Mouse (Mus musculus) liver, embryonic 13.5 days (tissue): ENCODE data around the gene Gm49396. TPM values are rescaled to one million over a fixed set of nuclear protein-coding genes. Genes with fewer than 3 reads are reported as not detected.
A peak's percentile ranks its signal among the peaks of the same experiment; 100 is the strongest.

Experiments used
- microRNA-seq: library from miRNA; unstranded; fragments of <30 nt; microRNA quantifications from one replicate; pipeline ENCODE4, GENCODE M21; 2016
- polyA plus RNA-seq: library from polyadenylated mRNA; unstranded; fragments of >200 nt; fragmentation: Nextera tagmentation; extraction: Ambion mirVana; gene quantifications from 2 replicates; pipeline ENCODE4 v1.2.1, GENCODE M21; 2015

Gm49396 gene
- polyA plus RNA-seq, 1 experiment from 2014 or later, result 3.4 TPM

Small RNA genes lying within 50 kb of the gene (microRNA-seq; reads per million reads assigned to microRNA genes)
- gene Gm38670, result 5.3 reads per million, percentile 13 among the genes with 10 or more reads in this experiment
- gene Mir3569, result not detected

Other genes with a start within 250 kb of the Gm49396 start
- 6.1 and 8.8 TPM in 2 replicates for gene Syne4, start 248.5 kb upstream of the Gm49396 start, polyA plus RNA-seq
- 1.3 and 1.8 TPM in 2 replicates for gene E130208F15Rik, start 241.6 kb upstream of the Gm49396 start, polyA plus RNA-seq
- 6.4 and 6.6 TPM in 2 replicates for gene Sdhaf1, start 239.4 kb upstream of the Gm49396 start, polyA plus RNA-seq
- 1.4 and 1.5 TPM in 2 replicates for gene Lrfn3, start 200.6 kb upstream of the Gm49396 start, polyA plus RNA-seq
- 65.8 and 80.0 TPM in 2 replicates for gene Tyrobp, start 149.6 kb upstream of the Gm49396 start, polyA plus RNA-seq
- gene Hcst, start 143.5 kb upstream of the Gm49396 start, polyA plus RNA-seq, result 2.7 and 4.0 TPM in 2 replicates
- gene Nfkbid, start 141.6 kb upstream of the Gm49396 start, polyA plus RNA-seq, result 1.2 TPM in 2 replicates
- gene Aplp1, start 117.8 kb upstream of the Gm49396 start, polyA plus RNA-seq, result 4.6 and 4.7 TPM in 2 replicates
- gene Kirrel2, start 105.7 kb upstream of the Gm49396 start, polyA plus RNA-seq, result 0.16 and 0.20 TPM in 2 replicates
- gene Nphs1, start 105.0 kb upstream of the Gm49396 start, polyA plus RNA-seq, result 0.13 and 0.17 TPM in 2 replicates
- gene Prodh2, start 69.7 kb upstream of the Gm49396 start, polyA plus RNA-seq, result 28.1 and 28.6 TPM in 2 replicates
- 2.0 and 2.3 TPM in 2 replicates for gene Arhgap33, start 28.3 kb upstream of the Gm49396 start, polyA plus RNA-seq
- 4.4 and 4.6 TPM in 2 replicates for gene Hspb6, start 11.2 kb upstream of the Gm49396 start, polyA plus RNA-seq
- gene Proser3, start 11.0 kb upstream of the Gm49396 start, polyA plus RNA-seq, result 1.8 and 2.3 TPM in 2 replicates
- 25.3 and 31.9 TPM in 2 replicates for gene Lin37, start 3.5 kb upstream of the Gm49396 start, polyA plus RNA-seq
- gene U2af1l4, start within 50 bp of the Gm49396 start, polyA plus RNA-seq, result 49.4 TPM in 2 replicates
- gene Psenen, start 283 bp downstream of the Gm49396 start, polyA plus RNA-seq, result 80.1 and 81.3 TPM in 2 replicates
- gene Igflr1, start 2.1 kb downstream of the Gm49396 start, polyA plus RNA-seq, result 1.6 and 2.1 TPM in 2 replicates
- gene Kmt2b, start 25.4 kb downstream of the Gm49396 start, polyA plus RNA-seq, result 2.8 and 3.8 TPM in 2 replicates
- gene Zbtb32, start 35.6 kb downstream of the Gm49396 start, polyA plus RNA-seq, result 0.09 and 0.20 TPM in 2 replicates
- gene Upk1a, start 49.5 kb downstream of the Gm49396 start, polyA plus RNA-seq, result 0.09 and 0.50 TPM in 2 replicates
- 690 and 705 TPM in 2 replicates for gene Cox6b1, start 62.8 kb downstream of the Gm49396 start, polyA plus RNA-seq
- gene Etv2, start 72.5 kb downstream of the Gm49396 start, polyA plus RNA-seq, result 0.09 TPM in 1 of 2 replicates, not detected in the other
- 58.0 and 59.4 TPM in 2 replicates for gene Rbm42, start 87.0 kb downstream of the Gm49396 start, polyA plus RNA-seq
- 38.2 and 38.7 TPM in 2 replicates for gene Haus5, start 101.7 kb downstream of the Gm49396 start, polyA plus RNA-seq
- gene Pmis2, start 108.3 kb downstream of the Gm49396 start, polyA plus RNA-seq, result not detected in 2 replicates
- gene 2200002J24Rik, start 135.6 kb downstream of the Gm49396 start, polyA plus RNA-seq, result 0.34 and 0.37 TPM in 2 replicates
- 1.1 and 1.7 TPM in 2 replicates for gene Atp4a, start 148.9 kb downstream of the Gm49396 start, polyA plus RNA-seq
- 108 and 121 TPM in 2 replicates for gene Tmem147, start 166.2 kb downstream of the Gm49396 start, polyA plus RNA-seq
- not detected in 2 replicates for gene Gapdhs, start 180.3 kb downstream of the Gm49396 start, polyA plus RNA-seq
- 0.08 and 0.22 TPM in 2 replicates for gene Sbsn, start 188.1 kb downstream of the Gm49396 start, polyA plus RNA-seq
- 0.17 TPM in 1 of 2 replicates, not detected in the other for gene Dmkn, start 200.4 kb downstream of the Gm49396 start, polyA plus RNA-seq
- gene Krtdap, start 224.6 kb downstream of the Gm49396 start, polyA plus RNA-seq, result 0.27 TPM in 1 of 2 replicates, not detected in the other